Mouse (Mus musculus): ENCODE measurements at regions not wholly inside any gene's neighbourhood (a gene's known extent, or its start where the extent isn't known, plus 50 kb on each side); places are given as distances from the start of the nearest gene placed in this dataset.
A peak's percentile ranks its signal among the peaks of the same experiment; 100 is the strongest.

- no peak for DNase-seq (ENCODE audit: low spot score)
Observed at GRCm38 (mm10) chr1:121842381-121843075, 274.7 kb upstream of the Ddx18 start.

- DNase-seq (ENCODE audit: low spot score) = peak; percentile 31
Observed at GRCm38 (mm10) chr1:121833559-121833958, 265.8 kb upstream of the Ddx18 start.

GRCm38 (mm10) chr1:121830242-121830641, 262.5 kb upstream of the Ddx18 start:
- no peak for DNase-seq (ENCODE audit: low spot score)

- no peak for DNase-seq (ENCODE audit: low spot score)
Observed at GRCm38 (mm10) chr1:121822950-121823349, 255.2 kb upstream of the Ddx18 start.

- no peak for DNase-seq (ENCODE audit: low spot score)
Observed at GRCm38 (mm10) chr1:121803338-121803737, 235.5 kb upstream of the Ddx18 start.

- DNase-seq (ENCODE audit: low spot score) = no peak
Observed at GRCm38 (mm10) chr1:121802476-121802875, 234.7 kb upstream of the Ddx18 start.

GRCm38 (mm10) chr1:121798502-121798901, 230.7 kb upstream of the Ddx18 start:
- DNase-seq (ENCODE audit: low spot score) = peak; percentile 10

GRCm38 (mm10) chr1:121795024-121795786, 227.4 kb upstream of the Ddx18 start:
- DNase-seq (ENCODE audit: low spot score) = no peak

DNA sequence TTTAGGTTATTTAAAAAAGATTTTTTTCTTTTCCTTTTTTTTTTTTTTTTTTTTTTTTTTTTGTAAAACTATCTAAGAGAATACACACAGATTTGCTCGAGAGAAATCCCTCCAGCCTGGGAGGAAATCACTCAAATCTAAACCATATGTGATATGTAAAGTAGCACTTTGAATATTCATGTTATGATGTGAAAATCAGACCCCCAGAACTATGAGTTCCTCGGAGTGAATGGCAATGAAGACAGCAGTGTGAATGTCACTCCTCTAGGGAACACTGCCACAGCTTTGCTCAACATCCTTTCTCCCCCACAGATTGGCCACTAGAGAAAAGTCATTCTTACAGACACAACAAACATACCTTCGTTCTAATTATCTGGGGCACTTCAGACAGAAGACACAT, 217.8 kb upstream of the Ddx18 start:
- DNase-seq (ENCODE audit: low spot score) = no peak

- no peak for DNase-seq (ENCODE audit: low spot score)
Observed at GRCm38 (mm10) chr1:121773988-121774387, 206.2 kb upstream of the Ddx18 start.

DNA sequence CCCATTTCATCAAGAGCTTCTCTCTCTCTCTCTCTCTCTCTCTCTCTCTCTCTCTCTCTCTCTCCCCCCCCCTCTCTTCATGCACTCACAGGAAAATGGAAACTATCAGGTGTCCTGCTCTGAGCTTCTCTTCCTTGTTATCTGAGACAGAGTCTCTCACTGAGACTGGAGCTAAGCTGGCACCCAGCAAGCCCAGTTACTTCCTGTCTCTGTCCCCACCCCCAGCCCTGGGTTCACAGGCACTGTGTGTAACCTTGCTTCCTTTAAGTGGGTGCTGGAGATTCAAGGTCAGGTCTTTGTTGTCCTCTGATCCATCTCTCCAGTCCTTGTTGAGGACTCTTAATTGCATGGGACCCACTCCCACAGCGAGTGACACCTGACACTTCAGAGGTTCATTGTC, 203.7 kb upstream of the Ddx18 start:
- DNase-seq (ENCODE audit: low spot score) = no peak

DNA sequence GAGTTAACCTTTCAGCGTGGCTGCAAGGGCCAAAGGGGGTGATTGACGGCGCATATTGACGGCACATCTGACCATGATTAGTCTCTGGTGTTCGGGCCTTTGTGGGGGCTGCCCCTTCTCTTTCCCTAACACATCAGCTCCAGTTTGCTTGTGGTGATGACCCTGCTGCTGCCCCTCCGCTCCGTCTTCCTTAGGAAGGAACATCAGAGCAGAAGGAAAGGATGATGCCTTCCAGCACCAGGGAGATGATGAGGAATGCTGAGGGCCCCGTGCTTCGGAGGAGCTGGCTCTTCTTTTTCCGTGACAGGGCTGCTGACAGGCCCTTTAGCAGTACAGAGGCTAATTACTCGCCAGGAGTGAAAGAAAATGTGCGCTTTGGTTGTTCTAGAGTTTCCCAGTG, 203.1 kb upstream of the Ddx18 start:
- peak; percentile 52 for DNase-seq (ENCODE audit: low spot score)

- DNase-seq (ENCODE audit: low spot score) = no peak
Observed at GRCm38 (mm10) chr1:121760086-121760485, 192.3 kb upstream of the Ddx18 start.

- no peak for DNase-seq (ENCODE audit: low spot score)
Observed at GRCm38 (mm10) chr1:121745181-121745580, 177.4 kb upstream of the Ddx18 start.

- DNase-seq (ENCODE audit: low spot score) = no peak
Observed at GRCm38 (mm10) chr1:121735113-121735719, 167.4 kb upstream of the Ddx18 start.

- DNase-seq (ENCODE audit: low spot score) = no peak
Observed at GRCm38 (mm10) chr1:121734456-121735112, 166.8 kb upstream of the Ddx18 start.

DNA sequence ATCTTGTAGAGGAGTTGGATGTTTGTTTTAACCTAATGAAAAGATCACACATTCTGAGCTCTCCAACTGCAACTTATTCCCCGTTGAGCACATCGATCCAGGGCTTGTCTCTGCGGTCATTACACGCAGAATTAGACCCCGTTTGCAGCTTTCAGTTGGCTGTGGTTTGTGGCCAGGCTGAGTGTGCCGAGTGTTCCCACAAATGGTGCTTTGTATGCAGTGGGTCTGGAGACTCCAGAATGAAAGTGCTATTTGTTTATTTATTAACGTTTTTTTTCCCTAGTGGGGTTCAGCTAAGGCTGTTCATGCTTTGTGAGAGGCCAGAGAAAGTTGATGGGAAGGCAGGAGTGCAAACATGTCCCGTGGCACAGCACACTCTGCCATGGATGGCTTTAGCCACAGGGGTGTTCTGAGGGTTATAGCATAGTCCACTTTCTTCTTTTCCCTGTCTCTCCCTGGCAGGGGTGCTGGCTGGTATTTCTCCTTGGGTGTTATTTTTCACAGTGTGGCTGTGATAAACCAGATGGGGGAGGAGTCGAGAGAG, 141.6 kb upstream of the Ddx18 start:
- no peak for DNase-seq (ENCODE audit: low spot score)

- no peak for DNase-seq (ENCODE audit: low spot score)
Observed at GRCm38 (mm10) chr1:121708301-121708700, 140.5 kb upstream of the Ddx18 start.

GRCm38 (mm10) chr1:121701826-121702225, 134.0 kb upstream of the Ddx18 start:
- no peak for DNase-seq (ENCODE audit: low spot score)

DNA sequence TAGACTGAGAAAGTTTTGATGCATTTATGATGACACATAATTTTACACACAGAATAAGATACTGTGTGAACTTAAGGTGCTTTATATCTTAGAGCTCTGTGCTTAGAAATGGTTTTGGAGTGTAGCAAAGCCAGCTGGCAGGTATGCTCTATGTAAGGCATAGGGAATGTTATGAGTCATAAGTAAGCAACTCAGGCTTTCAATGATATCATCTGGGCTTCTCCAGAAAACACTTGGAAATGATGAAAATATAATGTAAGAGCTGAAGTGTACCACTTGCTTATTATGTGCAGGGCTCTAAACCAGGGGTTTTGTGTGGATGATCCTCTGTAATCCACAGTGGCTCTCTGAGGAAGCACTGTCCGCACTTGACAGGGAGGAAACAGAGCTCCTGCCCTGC, 86.1 kb upstream of the Ddx18 start:
- no peak for DNase-seq (ENCODE audit: low spot score)

DNA sequence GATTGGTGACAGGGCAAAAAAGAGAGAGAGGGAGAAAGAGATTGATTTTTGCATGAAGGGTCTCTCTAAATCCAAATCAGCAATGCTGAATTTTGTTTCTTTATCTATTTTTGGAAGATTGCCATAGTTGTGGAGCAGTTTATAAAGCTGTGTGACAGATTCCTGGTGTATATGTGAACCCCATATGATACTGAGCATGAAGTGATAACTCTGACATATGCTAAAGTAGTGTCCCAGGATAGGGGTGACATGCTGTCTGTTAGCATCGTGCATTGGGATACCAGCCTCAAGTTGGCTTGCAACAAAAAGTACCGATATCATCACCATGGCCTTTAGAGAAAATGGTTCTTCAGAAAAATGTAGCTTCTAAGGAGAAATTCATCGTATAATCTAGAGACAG, 82.3 kb upstream of the Ddx18 start:
- DNase-seq (ENCODE audit: low spot score) = no peak

DNA sequence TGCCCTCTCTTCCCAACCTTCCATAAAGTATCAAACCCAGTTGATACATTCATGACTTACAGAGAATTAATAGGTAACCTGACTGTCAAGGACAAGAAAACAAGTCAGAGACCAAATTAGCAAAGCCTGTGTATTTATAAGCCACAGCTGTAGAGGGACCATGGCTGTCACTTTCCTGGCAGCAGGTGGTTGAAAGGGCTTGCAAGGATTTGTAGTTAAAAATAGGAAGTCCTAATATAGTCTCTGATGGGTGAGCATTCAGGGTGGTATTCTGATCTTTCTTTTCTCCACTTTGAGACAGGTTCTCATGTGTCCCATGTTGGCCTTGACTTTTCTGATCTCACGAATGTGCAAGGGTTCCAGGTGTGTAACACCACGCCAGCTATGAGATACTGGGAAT, 63.7 kb upstream of the Ddx18 start:
- no peak for DNase-seq (ENCODE audit: low spot score)
